Mouse (Mus musculus) adrenal gland, postnatal 14 days (tissue): ENCODE measurements around the gene Cyp17a1. TPM values are rescaled to one million over a fixed set of nuclear protein-coding genes. Genes with fewer than 3 reads are reported as not detected.

Experiments
- DNase-seq: peaks from one replicate; pipeline ENCODE4 v3.0.0; 2021; ENCODE audit warnings: mixed read lengths
- total RNA-seq: library from RNA; stranded (reverse); gene quantifications from 2 replicates; pipeline ENCODE4 v1.2.3, GENCODE M21; 2021

Cyp17a1 gene
- total RNA-seq, 1 experiment from 2014 or later = 12.0 TPM

GRCm38 (mm10) chr19:46617361-46617760 lies 55.6 kb downstream of the Cyp17a1 start:
- DNase-seq = no peak

Other genes with a start within 250 kb of the Cyp17a1 start
- 39.3 and 44.9 TPM in 2 replicates for gene Trim8, start 171.5 kb downstream of the Cyp17a1 start, total RNA-seq
- gene Arl3, start 100.0 kb downstream of the Cyp17a1 start, total RNA-seq = 57.0 and 60.7 TPM in 2 replicates
- 11.5 and 12.7 TPM in 2 replicates for gene Sfxn2, start 99.8 kb downstream of the Cyp17a1 start, total RNA-seq
- 132 and 137 TPM in 2 replicates for gene Wbp1l, start 74.1 kb downstream of the Cyp17a1 start, total RNA-seq
- 15.2 and 15.8 TPM in 2 replicates for gene Borcs7, start 16.7 kb upstream of the Cyp17a1 start, total RNA-seq
- 58.7 and 68.2 TPM in 2 replicates for gene As3mt, start 34.3 kb upstream of the Cyp17a1 start, total RNA-seq
- gene Cnnm2, start 88.4 kb upstream of the Cyp17a1 start, total RNA-seq = 27.8 and 31.7 TPM in 2 replicates